Mouse (Mus musculus): ENCODE results near the gene Aoc1.

DNA sequence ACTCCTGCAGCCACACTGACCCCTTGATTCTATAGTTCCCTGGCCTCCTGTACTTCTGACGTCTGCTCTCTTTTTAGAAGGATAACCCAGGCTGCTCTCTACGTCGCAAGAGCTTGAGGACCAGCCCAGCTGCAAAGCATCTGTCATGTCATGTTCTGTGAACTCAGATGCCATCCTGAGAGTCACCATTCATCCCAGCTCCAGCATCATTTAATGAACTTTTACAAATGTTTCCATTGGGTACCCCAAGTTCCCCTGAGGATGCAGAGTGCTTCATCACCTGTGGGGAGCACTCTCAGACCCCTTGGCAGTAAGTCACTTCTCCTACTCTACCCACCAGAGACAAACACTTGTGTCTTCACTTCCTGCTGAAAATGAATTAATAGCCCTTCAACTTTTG is 8.5 kb upstream of the Aoc1 start:
- no peak for TF ChIP-seq USF1 (IDR thresholded peaks at IDR 0.05; ENCODE audit: low read depth, low read length)
- no peak for TF ChIP-seq CTCF (conservative IDR thresholded peaks at IDR 0.05 in 1 of 2, IDR thresholded peaks at IDR 0.05 in 1 of 2; ENCODE audit: low read depth in 2 of 2, low read length in 2 of 2)

All from CH12.LX (cell line).